ENCODE assay signal across 9 mouse cellular contexts in genomic region chr13:58590630-58591029, GRCm38 (mm10). TPM values are rescaled to one million over a fixed set of nuclear protein-coding genes. Genes with fewer than 3 reads are reported as not detected.
DNase-seq lines count a peak whose midpoint lies in the region; ATAC-seq and TF ChIP-seq lines count a peak whose summit lies in the region.
"Had no signal": no experiment of that assay in that cellular context is flagged by ENCODE, and none has a peak within 500 bp of the region (broad histone marks: within the 10 kb centered on the region; RNA-seq: fewer than 3 reads in every experiment).

No protein-coding gene starts in this region.

- H3K4me3 ChIP-seq in forebrain, postnatal 0 days (ENCODE audit: low read depth, low read length) = no peak overlapping the region
- no peak overlapping the region for H3K4me3 ChIP-seq in forebrain, embryonic 12.5 days (replicated peaks)
- no peak overlapping the region for H3K4me3 ChIP-seq in hindbrain, embryonic 14.5 days (replicated peaks; ENCODE audit: low read length)
- no peak overlapping the region for H3K4me3 ChIP-seq in lung, postnatal 0 days (ENCODE audit: low read depth, low read length)

- ATAC-seq in forebrain, postnatal 0 days = no peak
- ATAC-seq in forebrain, embryonic 12.5 days (ENCODE audit: low FRiP score) = no peak
- no peak for ATAC-seq in hindbrain, embryonic 14.5 days (ENCODE audit: low FRiP score)
- ATAC-seq in lung, postnatal 0 days = no peak

- no peak overlapping the region for H3K4me2 ChIP-seq in forebrain, postnatal 0 days (ENCODE audit: low read depth)
- no peak overlapping the region for H3K4me2 ChIP-seq in forebrain, embryonic 12.5 days
- no peak overlapping the region for H3K4me2 ChIP-seq in hindbrain, embryonic 14.5 days (replicated peaks)
- H3K4me2 ChIP-seq in lung, postnatal 0 days (replicated peaks; ENCODE audit: low read depth, low read length) = no peak overlapping the region

- peak; percentile 61 for TF ChIP-seq CTCF in forebrain, postnatal 0 days (IDR thresholded peaks at IDR 0.05; ENCODE audit: low read depth)
- peak; percentile 68 for TF ChIP-seq CTCF in lung, postnatal 0 days (IDR thresholded peaks at IDR 0.05)

- no peaks in the 10 kb centered on the region for H3K9me3 ChIP-seq in forebrain, postnatal 0 days (ENCODE audit: low read length)
- H3K9me3 ChIP-seq in forebrain, embryonic 12.5 days = no peaks in the 10 kb centered on the region
- H3K9me3 ChIP-seq in hindbrain, embryonic 14.5 days (ENCODE audit: control insufficient read depth, low read length) = no peaks in the 10 kb centered on the region
- no peaks in the 10 kb centered on the region for H3K9me3 ChIP-seq in lung, postnatal 0 days (ENCODE audit: low read length)

- DNase-seq in forebrain, postnatal 0 days = peak; percentile 61
- DNase-seq in ovary, postnatal 14 days (ENCODE audit: low spot score) = peak; percentile 49
- no peak for DNase-seq in ovary, postnatal 10 days (ENCODE audit: low spot score)
- peak; percentile 20 for DNase-seq in c-Kit-positive CD71-positive TER-119-negative erythroid progenitor cells, embryonic 14.5 days (ENCODE audit: low read depth)
- DNase-seq in hindbrain, embryonic 14.5 days (ENCODE audit: low spot score) = peak; percentile 69
- peak; percentile 42 for DNase-seq in lung, postnatal 0 days (ENCODE audit: low spot score)
- DNase-seq in thymus, postnatal 0 days (ENCODE audit: low spot score) = peak; percentile 10

- H3K4me1 ChIP-seq in forebrain, postnatal 0 days (ENCODE audit: insufficient read depth) = no peaks in the 10 kb centered on the region
- peaks cover 4% of the 10 kb centered on the region; the same call in 1 of the 2 replicates for H3K4me1 ChIP-seq in forebrain, embryonic 12.5 days
- 0 out of 2 replicates have a peak, but pooled peaks cover 5% of the 10 kb centered on the region for H3K4me1 ChIP-seq in hindbrain, embryonic 14.5 days (replicated peaks; ENCODE audit: control insufficient read depth, insufficient read depth, low read length)
- no peaks in the 10 kb centered on the region for H3K4me1 ChIP-seq in lung, postnatal 0 days (ENCODE audit: insufficient read depth, low read depth, low read length)

- WGBS in forebrain, postnatal 0 days = 45% methylated on average over 6 of the region's 6 CpGs
- 45% methylated on average over 6 of the region's 6 CpGs for WGBS in forebrain, embryonic 12.5 days
- 43% methylated on average over 6 of the region's 6 CpGs for WGBS in hindbrain, embryonic 14.5 days
- 42% methylated on average over 6 of the region's 6 CpGs for WGBS in lung, postnatal 0 days

- no peak overlapping the region for H3K9ac ChIP-seq in forebrain, postnatal 0 days
- H3K9ac ChIP-seq in forebrain, embryonic 12.5 days = no peak overlapping the region
- no peak overlapping the region for H3K9ac ChIP-seq in hindbrain, embryonic 14.5 days
- H3K9ac ChIP-seq in lung, postnatal 0 days (replicated peaks; ENCODE audit: low read depth) = no peak overlapping the region

- H3K27ac ChIP-seq in forebrain, postnatal 0 days (ENCODE audit: low read depth, low read length) = no peak overlapping the region
- no peak overlapping the region for H3K27ac ChIP-seq in forebrain, embryonic 12.5 days
- H3K27ac ChIP-seq in hindbrain, embryonic 14.5 days = no peak overlapping the region
- H3K27ac ChIP-seq in lung, postnatal 0 days (ENCODE audit: low read length) = no peak overlapping the region

- TF ChIP-seq EP300 in lung, postnatal 0 days (IDR thresholded peaks at IDR 0.05) = no peak

- no peaks in the 10 kb centered on the region for H3K36me3 ChIP-seq in forebrain, postnatal 0 days (ENCODE audit: insufficient read depth)
- H3K36me3 ChIP-seq in forebrain, embryonic 12.5 days (replicated peaks) = no peaks in the 10 kb centered on the region
- no peaks in the 10 kb centered on the region for H3K36me3 ChIP-seq in hindbrain, embryonic 14.5 days (replicated peaks; ENCODE audit: control insufficient read depth, insufficient read depth)
- no peaks in the 10 kb centered on the region for H3K36me3 ChIP-seq in lung, postnatal 0 days (ENCODE audit: insufficient read depth, low read length)

- 0 out of 2 replicates have a peak, but pooled peaks cover 4% of the 10 kb centered on the region for H3K27me3 ChIP-seq in forebrain, postnatal 0 days (ENCODE audit: insufficient read depth, low read length)
- H3K27me3 ChIP-seq in forebrain, embryonic 12.5 days = no peaks in the 10 kb centered on the region
- no peaks in the 10 kb centered on the region for H3K27me3 ChIP-seq in hindbrain, embryonic 14.5 days (ENCODE audit: control insufficient read depth, insufficient read depth, low read length)
- no peaks in the 10 kb centered on the region for H3K27me3 ChIP-seq in lung, postnatal 0 days (replicated peaks; ENCODE audit: insufficient read depth, low read length)

RNA-seq across cellular contexts. Expression of gene Slc28a3, which starts 20.0 kb away (rescaled TPM):
- 0.05 and 0.08 TPM in 2 replicates for total RNA-seq in forebrain, postnatal 0 days (2014; rRNA removed)
- polyA plus RNA-seq in forebrain, postnatal 0 days (2015; fragmentation: Nextera tagmentation; extraction: Ambion mirVana) = 0.04 and 0.11 TPM in 2 replicates
- polyA plus RNA-seq in forebrain, embryonic 12.5 days (2016; fragmentation: Nextera tagmentation; extraction: Ambion mirVana) = not detected in 2 replicates
- polyA plus RNA-seq in hindbrain, embryonic 14.5 days (2014; fragmentation: Nextera tagmentation; extraction: Ambion mirVana) = not detected in 2 replicates
- polyA plus RNA-seq in lung, postnatal 0 days (2015; fragmentation: Nextera tagmentation; extraction: Ambion mirVana) = 0.05 and 0.18 TPM in 2 replicates
- 0.03 and 0.05 TPM in 2 replicates for polyA plus RNA-seq in thymus, postnatal 0 days (2015; fragmentation: Nextera tagmentation; extraction: Ambion mirVana)
- polyA plus RNA-seq: heart, embryonic 16.5 days had no signal
